Mouse (Mus musculus): ENCODE results near the gene Gm10670. TPM values are rescaled to one million over a fixed set of nuclear protein-coding genes. Genes with fewer than 3 reads are reported as not detected.
"Not testable (repeated sequence)": the region's sequence is repeated elsewhere in the genome, so short reads cannot be mapped to it uniquely, and the experiment has no call there.

The Gm10670 gene
- polyA plus RNA-seq (2012; fragmentation: generic; extraction: Trizol): not detected
- long read RNA-seq, experiment 1: 0 reads
- long read RNA-seq, experiment 2: 0 reads

GRCm38 (mm10) chr7:20474825-20475224 lies at the start of gene Gm10670:
TSS of gene Gm10670 (minus strand) at chr7:20474925.
- H3K27me3 ChIP-seq (ENCODE audit: control insufficient read depth, insufficient read depth, insufficient read length); H3K4me3 ChIP-seq (ENCODE audit: insufficient read depth, poor library complexity, severe bottlenecking); H3K79me3 ChIP-seq (ENCODE audit: low read depth); H3ac ChIP-seq (ENCODE audit: control insufficient read depth, insufficient read length, low read depth); H3K36me3 ChIP-seq (ENCODE audit: control insufficient read depth, insufficient read depth); H3K79me2 ChIP-seq (ENCODE audit: control insufficient read depth, insufficient read depth): not testable (repeated sequence)

GRCm38 (mm10) chr7:20510434-20510833 lies 35.7 kb upstream of the Gm10670 start, which contains the start of gene Vmn1r103:
TSS of gene Vmn1r103 (minus strand) at chr7:20510534.
- H3K27me3 ChIP-seq (ENCODE audit: control insufficient read depth, insufficient read depth, insufficient read length); H3K36me3 ChIP-seq (ENCODE audit: control insufficient read depth, insufficient read depth); H3K79me2 ChIP-seq (ENCODE audit: control insufficient read depth, insufficient read depth); H3ac ChIP-seq (ENCODE audit: control insufficient read depth, insufficient read length, low read depth); H3K4me3 ChIP-seq (ENCODE audit: insufficient read depth, poor library complexity, severe bottlenecking); H3K79me3 ChIP-seq (ENCODE audit: low read depth): not testable (repeated sequence)

- H3K79me3 ChIP-seq (ENCODE audit: low read depth); H3K27me3 ChIP-seq (ENCODE audit: control insufficient read depth, insufficient read depth, insufficient read length); H3K36me3 ChIP-seq (ENCODE audit: control insufficient read depth, insufficient read depth); H3ac ChIP-seq (ENCODE audit: control insufficient read depth, insufficient read length, low read depth); H3K4me3 ChIP-seq (ENCODE audit: insufficient read depth, poor library complexity, severe bottlenecking); H3K79me2 ChIP-seq (ENCODE audit: control insufficient read depth, insufficient read depth): not testable (repeated sequence)
These were observed 32.2 kb downstream of the Gm10670 start, which contains the start of gene Vmn1r101 for GRCm38 (mm10) chr7:20442493-20442892. TSS of gene Vmn1r101 (minus strand) at chr7:20442593.

Other genes starting within 250 kb of the Gm10670 start
- not detected for gene Gm4498, start 241.1 kb downstream of the Gm10670 start, polyA plus RNA-seq (2012; fragmentation: generic; extraction: Trizol)
- not detected for gene Gm5890, start 212.1 kb downstream of the Gm10670 start, polyA plus RNA-seq (2012; fragmentation: generic; extraction: Trizol)
- not detected for gene Gm4133, start 140.9 kb downstream of the Gm10670 start, polyA plus RNA-seq (2012; fragmentation: generic; extraction: Trizol)
- gene Gm5728, start 99.5 kb downstream of the Gm10670 start, polyA plus RNA-seq (2012; fragmentation: generic; extraction: Trizol): not detected
- gene Vmn1r100, start 57.0 kb downstream of the Gm10670 start, polyA plus RNA-seq (2012; fragmentation: generic; extraction: Trizol): not detected
- not detected for gene Vmn1r101, start 32.3 kb downstream of the Gm10670 start, polyA plus RNA-seq (2012; fragmentation: generic; extraction: Trizol)
- gene Vmn1r103, start 35.6 kb upstream of the Gm10670 start, polyA plus RNA-seq (2012; fragmentation: generic; extraction: Trizol): not detected
- not detected for gene Vmn1r104, start 58.9 kb upstream of the Gm10670 start, polyA plus RNA-seq (2012; fragmentation: generic; extraction: Trizol)
- gene Gm5726, start 70.8 kb upstream of the Gm10670 start, polyA plus RNA-seq (2012; fragmentation: generic; extraction: Trizol): not detected
- not detected for gene Gm4141, start 101.3 kb upstream of the Gm10670 start, polyA plus RNA-seq (2012; fragmentation: generic; extraction: Trizol)
- gene Gm4513, start 124.1 kb upstream of the Gm10670 start, polyA plus RNA-seq (2012; fragmentation: generic; extraction: Trizol): not detected
- not detected for gene Vmn1r107, start 194.0 kb upstream of the Gm10670 start, polyA plus RNA-seq (2012; fragmentation: generic; extraction: Trizol)
- gene Vmn1r111, start 228.3 kb upstream of the Gm10670 start, polyA plus RNA-seq (2012; fragmentation: generic; extraction: Trizol): not detected

Measured in C2C12 (cell line).